In the genomic region with DNA sequence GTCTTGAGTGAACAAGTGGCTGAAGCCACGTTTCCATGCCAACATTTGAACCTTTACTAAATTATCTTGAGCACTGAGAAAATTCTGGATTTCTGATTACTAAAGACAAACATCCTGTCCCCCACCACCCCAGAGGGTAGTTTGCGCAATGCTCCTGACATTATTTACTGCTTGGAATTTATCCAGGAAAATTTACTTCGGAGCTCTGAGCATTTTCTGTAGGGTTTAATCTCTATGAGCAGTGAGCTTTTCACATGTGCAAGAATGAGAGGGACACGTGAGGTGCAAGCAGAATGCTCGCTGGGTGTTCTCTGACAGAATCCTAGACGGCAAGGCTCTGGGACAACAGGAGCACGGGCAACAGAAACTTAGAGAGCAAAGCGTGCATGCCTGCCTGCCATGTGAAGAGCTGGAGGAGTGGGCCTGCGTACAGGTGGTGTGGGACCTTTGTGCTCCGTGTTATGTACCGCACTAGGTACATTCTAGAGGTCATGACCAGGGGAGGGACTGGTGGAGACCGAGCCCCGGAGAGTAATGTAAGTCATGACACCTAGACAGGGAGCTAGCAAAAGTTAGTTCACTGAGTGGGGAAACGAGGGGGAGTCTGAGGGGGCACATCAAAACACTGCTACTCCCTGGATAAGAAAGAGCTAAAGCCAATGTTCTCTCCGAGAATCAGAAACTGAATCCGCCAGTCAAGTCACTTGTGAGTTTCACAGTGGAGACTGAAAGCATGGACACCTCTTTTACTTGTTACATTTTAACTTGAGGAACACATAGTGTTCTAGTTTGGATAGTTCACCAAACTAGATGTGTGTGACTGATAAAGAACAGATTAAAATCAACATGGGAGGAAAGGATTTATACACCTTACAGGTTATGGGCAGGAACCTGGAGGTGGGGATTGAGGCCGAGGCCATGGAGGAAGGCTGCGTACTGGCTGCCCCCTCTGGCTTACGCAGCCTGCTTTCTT, we compare ENCODE assay signal across 13 mouse cellular contexts.
A peak's percentile ranks its signal among the peaks of the same experiment; 100 is the strongest.
DNase-seq lines count a peak whose midpoint lies in the region; ATAC-seq and TF ChIP-seq lines count a peak whose summit lies in the region.
"Had no signal": no experiment of that assay in that cellular context is flagged by ENCODE, and none has a peak within 500 bp of the region (broad histone marks: within the 10 kb centered on the region; RNA-seq: fewer than 3 reads in every experiment).

No protein-coding gene starts in this region.

- H3K4me3 ChIP-seq in lung, embryonic 14.5 days (ENCODE audit: low read depth, low read length) = no peak overlapping the region
- H3K4me3 ChIP-seq in lung, adult 2 months (replicated peaks; ENCODE audit: extremely low read depth, low read depth, low read length) = no peak overlapping the region
- H3K4me3 ChIP-seq in liver, embryonic 11.5 days (ENCODE audit: low read depth, low read length) = no peak overlapping the region
- H3K4me3 ChIP-seq in cerebellum, adult 2 months (replicated peaks; ENCODE audit: insufficient read depth, low read depth, low read length) = no peak overlapping the region
- H3K4me3 ChIP-seq: embryonic facial prominence, embryonic 15.5 days; limb, embryonic 12.5 days had no signal

- H3K27me3 ChIP-seq in lung, embryonic 14.5 days (ENCODE audit: insufficient read depth, low read length) = no peaks in the 10 kb centered on the region
- no peaks in the 10 kb centered on the region for H3K27me3 ChIP-seq in liver, embryonic 11.5 days (replicated peaks; ENCODE audit: control insufficient read depth, insufficient read depth, low read length)
- H3K27me3 ChIP-seq in cerebellum, adult 2 months (ENCODE audit: control insufficient read depth, insufficient read depth, low read length) = no peaks in the 10 kb centered on the region
- H3K27me3 ChIP-seq: CH12.LX; embryonic facial prominence, embryonic 15.5 days; limb, embryonic 12.5 days had no signal

- peak; percentile 33; the same call in 1 of the 2 replicates for ATAC-seq in lung, embryonic 14.5 days (ENCODE audit: insufficient read depth)
- 0 out of 2 replicates have a peak, but pooled peaks have one; percentile 22 for ATAC-seq in liver, embryonic 11.5 days (replicated peaks; ENCODE audit: low FRiP score)
- ATAC-seq in megakaryocyte progenitor cell, adult 5-6 weeks (replicated peaks; ENCODE audit: poor library complexity) = no peak
- no peak for ATAC-seq in megakaryocyte, adult 5-6 weeks (ENCODE audit: poor library complexity, severe bottlenecking)
- ATAC-seq: forebrain, postnatal 0 days had no signal

- H3K9me3 ChIP-seq in lung, embryonic 14.5 days (ENCODE audit: low read depth, low read length) = no peaks in the 10 kb centered on the region; the same call in 1 of the 2 replicates
- H3K9me3 ChIP-seq in liver, embryonic 11.5 days (ENCODE audit: control insufficient read depth, low read length) = no peaks in the 10 kb centered on the region

- no peak overlapping the region for H3K27ac ChIP-seq in lung, embryonic 14.5 days (ENCODE audit: low read depth)
- H3K27ac ChIP-seq in liver, embryonic 11.5 days (ENCODE audit: low read depth, low read length) = no peak overlapping the region
- no peak overlapping the region for H3K27ac ChIP-seq in cerebellum, adult 2 months (ENCODE audit: insufficient read depth, low read length)
- H3K27ac ChIP-seq: embryonic facial prominence, embryonic 15.5 days; limb, embryonic 12.5 days; stomach, postnatal 0 days had no signal

- no peak overlapping the region for H3K9ac ChIP-seq in lung, embryonic 14.5 days
- no peak overlapping the region for H3K9ac ChIP-seq in liver, embryonic 11.5 days (ENCODE audit: low read depth, low read length)
- H3K9ac ChIP-seq: embryonic facial prominence, embryonic 15.5 days; forebrain, postnatal 0 days; limb, embryonic 12.5 days had no signal

- TF ChIP-seq CTCF in lung, embryonic 14.5 days (IDR thresholded peaks at IDR 0.05; ENCODE audit: low read depth) = no peak
- no peak for TF ChIP-seq CTCF in lung, adult 2 months (IDR thresholded peaks at IDR 0.05; ENCODE audit: insufficient read depth, low read length)
- no peak for TF ChIP-seq CTCF in cerebellum, adult 2 months (IDR thresholded peaks at IDR 0.05; ENCODE audit: borderline replicate concordance, insufficient read depth, low read depth, low read length)

- no peaks in the 10 kb centered on the region for H3K36me3 ChIP-seq in lung, embryonic 14.5 days (ENCODE audit: insufficient read depth)
- no peaks in the 10 kb centered on the region for H3K36me3 ChIP-seq in liver, embryonic 11.5 days (ENCODE audit: control insufficient read depth, insufficient read depth, low read length)
- H3K36me3 ChIP-seq: embryonic facial prominence, embryonic 15.5 days; limb, embryonic 12.5 days had no signal

- WGBS in lung, embryonic 14.5 days = 50% methylated on average over 19 of the region's 19 CpGs
- WGBS in lung, adult 2 months = 67% methylated on average over 19 of the region's 19 CpGs
- 76% methylated on average over 19 of the region's 19 CpGs for WGBS in liver, embryonic 11.5 days
- WGBS in cerebellum, adult 2 months = 85% methylated on average over 19 of the region's 19 CpGs

- H3K4me1 ChIP-seq in lung, embryonic 14.5 days (ENCODE audit: insufficient read depth) = no peaks in the 10 kb centered on the region
- H3K4me1 ChIP-seq in lung, adult 2 months (ENCODE audit: control insufficient read depth, insufficient read depth, low read length) = no peaks in the 10 kb centered on the region
- H3K4me1 ChIP-seq in liver, embryonic 11.5 days (replicated peaks; ENCODE audit: control insufficient read depth, insufficient read depth, low read length) = no peaks in the 10 kb centered on the region
- no peaks in the 10 kb centered on the region for H3K4me1 ChIP-seq in cerebellum, adult 2 months (ENCODE audit: control insufficient read depth, insufficient read depth, low read length)

- DNase-seq in lung, embryonic 14.5 days = peak; percentile 73
- no peak for DNase-seq in lung, adult 2 months
- peak; percentile 25 to 50 for DNase-seq in kidney, adult 8-10 months
- no peak for DNase-seq in liver, embryonic 11.5 days (ENCODE audit: low spot score)
- DNase-seq in lung, postnatal 36 days = peak; percentile 55
- no peak for DNase-seq in cerebellum, adult 2 months
- DNase-seq: forebrain, postnatal 0 days had no signal

- no peak overlapping the region for H3K4me2 ChIP-seq in lung, embryonic 14.5 days
- H3K4me2 ChIP-seq in liver, embryonic 11.5 days = no peak overlapping the region
- H3K4me2 ChIP-seq: embryonic facial prominence, embryonic 15.5 days; limb, embryonic 12.5 days had no signal

- TF ChIP-seq POLR2A in lung, adult 2 months (IDR thresholded peaks at IDR 0.05; ENCODE audit: borderline replicate concordance, extremely low read depth, low read depth, low read length) = no peak
- no peak for TF ChIP-seq POLR2A in cerebellum, adult 2 months (IDR thresholded peaks at IDR 0.05; ENCODE audit: borderline replicate concordance, insufficient read depth, low read length)

Comparison
In these comparisons a context has a peak if more than half of its experiments do, and no peak if none do; other contexts are left out.
1. DNase-seq: peak in lung, embryonic 14.5 days (single experiment), kidney, adult 8-10 months (2 of 2) and lung, postnatal 36 days (single experiment); none in lung, adult 2 months (single experiment), liver, embryonic 11.5 days (single experiment) and cerebellum, adult 2 months (0 of 2).
2. ATAC-seq: peak in lung, embryonic 14.5 days (single experiment) and liver, embryonic 11.5 days (single experiment); none in megakaryocyte progenitor cell, adult 5-6 weeks (single experiment) and megakaryocyte, adult 5-6 weeks (single experiment).